Mouse (Mus musculus) stomach, postnatal 0 days (tissue): ENCODE measurements around the gene Zfp988.
"Not testable (repeated sequence)": the region's sequence is repeated elsewhere in the genome, so short reads cannot be mapped to it uniquely, and the experiment has no call there.

Source experiments
- CTCF ChIP-seq: IDR thresholded peaks from 2 replicates; pipeline ENCODE4 v1.5.1; 2016; ENCODE audit warnings: antibody characterized with exemption, low read depth, mild to moderate bottlenecking, moderate library complexity
- EP300 ChIP-seq: optimal IDR thresholded peaks from 2 replicates; pipeline ENCODE3; 2016; ENCODE audit warnings: antibody characterized with exemption

- TF ChIP-seq CTCF, EP300: not testable (repeated sequence)
These were observed 64.1 kb downstream of the Zfp988 start for GRCm38 (mm10) chr4:147369564-147369963.
